24 mouse cellular contexts compared by ENCODE assay signal in genomic region chr9:27702140-27702539, GRCm38 (mm10).
DNase-seq lines count a peak whose midpoint lies in the region; TF ChIP-seq lines count a peak whose summit lies in the region.
"Had no signal": no experiment of that assay in that cellular context is flagged by ENCODE, and none has a peak within 500 bp of the region (broad histone marks: within the 10 kb centered on the region; RNA-seq: fewer than 3 reads in every experiment).

No protein-coding gene starts in this region.

- peak overlapping the region; percentile 83 for H3K27ac ChIP-seq in layer of hippocampus, adult 2 months
- H3K27ac ChIP-seq: heart, embryonic 13.5 days; hindbrain, embryonic 14.5 days; limb, embryonic 10.5 days; limb, embryonic 15.5 days; liver, embryonic 13.5 days; midbrain, embryonic 10.5 days; midbrain, embryonic 15.5 days; neural tube, embryonic 15.5 days had no signal

- no peak for TF ChIP-seq CTCF in layer of hippocampus, adult 2 months (conservative IDR thresholded peaks at IDR 0.05)

- H3K4me3 ChIP-seq in layer of hippocampus, adult 2 months, result no peak overlapping the region
- H3K4me3 ChIP-seq: erythroblast, embryonic 14.5 days; heart, embryonic 13.5 days; limb, embryonic 10.5 days; limb, embryonic 15.5 days; liver, embryonic 13.5 days; midbrain, embryonic 10.5 days; midbrain, embryonic 15.5 days; neural tube, embryonic 15.5 days had no signal

- intact Hi-C loops in left cerebral cortex, postnatal 4 days (cut with DNase I), result no loop called here

- peak; percentile 8 for DNase-seq in kidney, postnatal 4 days
- no peak for DNase-seq in kidney, adult 9 months
- peak; percentile 7 for DNase-seq in right cerebral cortex, adult 18-20 months
- DNase-seq in right cerebral cortex, postnatal 36 days (ENCODE audit: low spot score in 2 of 2), result no peak
- peak; percentile 52 to 81 for DNase-seq in layer of hippocampus, adult 2 months (ENCODE audit: low spot score in 2 of 2)
- no peak for DNase-seq in left cerebral cortex, postnatal 4 days
- DNase-seq in gastrocnemius, adult 8-10 months (ENCODE audit: low spot score in 2 of 2), result no peak
- DNase-seq: cerebellum, adult 2 months; cerebellum, postnatal 14 days; gastrocnemius, postnatal 10 days; heart, postnatal 10 days; liver, embryonic 13.5 days; lung, adult 18-20 months; right cerebral cortex, postnatal 25 days; spleen, adult 18-20 months; thymus, postnatal 25 days had no signal

Comparison
In these comparisons a context has a peak if more than half of its experiments do, and no peak if none do; other contexts are left out.
1. DNase-seq: peak in kidney, postnatal 4 days (2 of 2), right cerebral cortex, adult 18-20 months (single experiment) and layer of hippocampus, adult 2 months (2 of 2); none in kidney, adult 9 months (single experiment), right cerebral cortex, postnatal 36 days (0 of 2), left cerebral cortex, postnatal 4 days (single experiment) and gastrocnemius, adult 8-10 months (0 of 2).